Mouse (Mus musculus) lung, adult 2 months (tissue): ENCODE results near the gene Tent4b.

Experiments used
- CTCF ChIP-seq: fragments of 200-500 bp; IDR thresholded peaks from 2 replicates; pipeline ENCODE4 v1.5.1; 2011; ENCODE audit warnings: mild to moderate bottlenecking, low read length, control low read depth; ENCODE audit not compliant: insufficient read depth
- POLR2A ChIP-seq: fragments of 200-500 bp; IDR thresholded peaks from 2 replicates; pipeline ENCODE4 v1.6.1; 2011; ENCODE audit warnings: low read depth, mild to moderate bottlenecking, control low read depth, low read length, borderline replicate concordance; ENCODE audit errors: extremely low read depth

- TF ChIP-seq CTCF (no peak), POLR2A (no peak)
Measured at GRCm38 (mm10) chr8:88160237-88160995, 38.6 kb upstream of the Tent4b start.
